Mouse (Mus musculus): ENCODE measurements around the gene Olfr726. TPM values are rescaled to one million over a fixed set of nuclear protein-coding genes. Genes with fewer than 3 reads are reported as not detected.

Gene Olfr726
- not detected in 2 replicates for polyA plus RNA-seq (2012; rRNA removed)

DNA sequence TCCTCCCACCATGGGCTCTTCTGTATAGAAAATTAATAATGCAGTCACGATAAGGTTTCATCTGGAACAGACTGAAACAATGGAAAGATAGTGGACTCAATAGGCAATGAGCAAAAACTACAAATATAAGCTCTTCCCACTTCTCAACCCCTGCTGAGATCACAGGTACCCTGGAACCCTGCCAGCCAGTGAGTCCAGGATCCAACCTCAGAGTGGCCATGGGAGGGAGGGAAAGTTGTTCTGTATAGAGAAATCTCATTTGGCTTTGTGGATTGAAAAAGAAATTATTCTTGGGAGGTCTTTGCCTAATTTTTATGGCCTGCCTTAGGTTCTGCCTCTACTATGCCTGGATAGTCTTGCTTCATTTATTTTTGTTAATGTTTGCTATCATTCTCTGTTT lies at the start of gene Olfr726:
Olfr726 (minus strand) TSS at position 101 of the 400 bp plus-strand sequence.
- TF ChIP-seq POLR2A (IDR thresholded peaks at IDR 0.05; ENCODE audit: low read depth, low read length) (no peak), CTCF (conservative IDR thresholded peaks at IDR 0.05; ENCODE audit: insufficient read depth, insufficient read length, low read depth, low read length) (no peak)
- DNase-seq, result no peak
- no peak within 1 kb of the TSS for H3K27ac ChIP-seq (ENCODE audit: insufficient read depth, low read depth, low read length)
- no peaks in the 10 kb centered on the region for H3K4me1 ChIP-seq (ENCODE audit: control insufficient read depth, insufficient read depth, low read length)
- no peaks in the 10 kb centered on the region for H3K27me3 ChIP-seq (replicated peaks; ENCODE audit: control insufficient read depth, insufficient read depth, low read length)
- no peaks in the 10 kb centered on the region for H3K36me3 ChIP-seq (ENCODE audit: control insufficient read depth, insufficient read depth, low read length)
- 87% methylated on average over 1 of the region's 1 CpGs for WGBS
- H3K4me3 ChIP-seq (ENCODE audit: insufficient read depth, low read depth, low read length), result no peak within 1 kb of the TSS

DNA sequence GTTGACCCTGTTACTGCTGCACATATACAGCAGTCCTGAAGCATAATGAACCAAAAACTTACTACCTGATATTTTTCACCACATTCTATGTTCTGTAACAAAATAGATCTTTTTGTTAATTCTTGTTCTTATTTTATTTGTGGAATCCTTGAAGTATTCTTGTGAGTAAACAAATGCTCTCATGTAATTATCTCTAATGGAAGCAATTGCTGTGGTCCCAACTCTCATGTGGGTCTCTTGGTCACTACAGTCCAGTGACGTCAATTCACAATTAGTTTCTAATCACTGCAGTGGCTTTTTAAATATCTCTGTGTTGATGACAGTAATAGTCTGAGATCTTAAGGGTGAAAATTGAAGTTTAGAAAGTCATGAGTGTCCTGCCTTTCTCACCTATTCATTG lies 32.1 kb upstream of the Olfr726 start, which contains the start of gene Olfr727:
Olfr727 (plus strand) TSS at position 301 of the 400 bp plus-strand sequence.
- 81% methylated on average over 1 of the region's 1 CpGs for WGBS
- DNase-seq, result no peak
- TF ChIP-seq CTCF (conservative IDR thresholded peaks at IDR 0.05; ENCODE audit: insufficient read depth, insufficient read length, low read depth, low read length), result no peak
- no peak within 1 kb of the TSS for H3K4me3 ChIP-seq (ENCODE audit: insufficient read depth, low read depth, low read length)
- H3K27me3 ChIP-seq (replicated peaks; ENCODE audit: control insufficient read depth, insufficient read depth, low read length), result no peaks in the 10 kb centered on the region
- no peaks in the 10 kb centered on the region for H3K36me3 ChIP-seq (ENCODE audit: control insufficient read depth, insufficient read depth, low read length)
- H3K4me1 ChIP-seq (ENCODE audit: control insufficient read depth, insufficient read depth, low read length), result no peaks in the 10 kb centered on the region
- H3K27ac ChIP-seq (ENCODE audit: insufficient read depth, low read depth, low read length), result no peak within 1 kb of the TSS

DNA sequence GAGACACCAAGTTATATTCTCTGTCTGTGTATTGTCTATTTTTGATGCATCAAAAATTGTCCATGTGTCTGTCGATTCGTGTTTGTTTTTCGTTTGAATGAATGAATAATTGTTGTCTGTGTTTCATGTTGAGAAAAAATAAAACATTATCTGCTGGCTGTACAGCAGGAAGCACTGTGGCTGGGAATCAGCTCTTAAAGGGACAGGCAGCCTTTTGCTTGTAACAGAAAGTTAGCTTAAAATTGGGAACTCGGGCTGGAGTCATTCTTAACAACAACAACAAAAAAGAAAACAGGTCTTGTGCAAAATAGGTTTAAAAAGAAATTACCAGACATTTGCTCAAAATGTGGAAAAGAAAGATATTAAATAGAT lies 28.0 kb downstream of the Olfr726 start:
- Histone ChIP-seq H3K36me3 (ENCODE audit: control insufficient read depth, insufficient read depth, low read length) (no peaks in the 10 kb centered on the region), H3K4me1 (ENCODE audit: control insufficient read depth, insufficient read depth, low read length) (no peaks in the 10 kb centered on the region), H3K27me3 (replicated peaks; ENCODE audit: control insufficient read depth, insufficient read depth, low read length) (no peaks in the 10 kb centered on the region), H3K27ac (ENCODE audit: insufficient read depth, low read depth, low read length) (no peak overlapping the region), H3K4me3 (ENCODE audit: insufficient read depth, low read depth, low read length) (peak overlapping the region; percentile 91; the same call in 1 of the 2 replicates)
- WGBS, result 0% methylated on average over 4 of the region's 4 CpGs
- DNase-seq, result no peak
- TF ChIP-seq CTCF (conservative IDR thresholded peaks at IDR 0.05; ENCODE audit: insufficient read depth, insufficient read length, low read depth, low read length) (no peak), POLR2A (IDR thresholded peaks at IDR 0.05; ENCODE audit: low read depth, low read length) (no peak)

DNA sequence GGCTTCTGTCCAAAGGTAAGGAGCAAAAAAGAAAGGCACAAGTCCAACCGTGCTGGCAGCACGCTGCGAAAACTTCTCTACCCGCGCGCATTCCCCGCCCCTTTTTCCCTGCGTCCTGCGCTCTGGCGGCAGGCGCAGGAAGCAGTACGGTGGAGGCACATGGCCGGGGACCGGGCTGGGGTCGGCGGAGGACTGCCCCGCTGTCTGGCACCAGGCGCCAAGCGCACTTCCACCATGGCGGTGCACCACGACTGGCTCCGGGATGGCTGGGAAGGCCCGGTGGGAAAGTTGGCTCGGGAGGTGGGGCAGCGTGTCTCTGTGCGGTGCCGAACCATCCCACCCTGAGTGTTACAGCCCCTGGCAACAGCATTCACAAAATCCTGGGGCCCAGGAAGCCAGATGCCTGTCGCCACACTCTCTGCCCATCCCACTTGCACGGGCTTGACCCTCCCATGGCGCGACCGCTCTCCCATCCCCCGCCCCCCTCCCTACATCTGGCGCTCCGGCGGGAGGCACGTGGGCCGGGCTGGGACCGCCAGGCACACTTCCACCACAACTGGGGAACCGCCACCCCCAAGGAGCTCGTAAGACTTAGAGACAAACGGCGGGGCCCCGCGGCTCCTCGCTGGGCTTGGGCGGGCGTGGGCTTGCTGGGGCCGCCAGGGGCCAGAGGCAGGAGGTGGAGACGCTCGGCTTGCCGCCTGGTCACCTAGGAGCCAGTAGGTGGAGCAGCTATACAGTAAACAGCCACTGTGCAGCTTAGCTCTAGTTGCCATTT lies 28.6 kb downstream of the Olfr726 start:
- H3K27me3 ChIP-seq (replicated peaks; ENCODE audit: control insufficient read depth, insufficient read depth, low read length), result no peaks in the 10 kb centered on the region
- TF ChIP-seq POLR2A (IDR thresholded peaks at IDR 0.05; ENCODE audit: low read depth, low read length) (no peak), CTCF (conservative IDR thresholded peaks at IDR 0.05; ENCODE audit: insufficient read depth, insufficient read length, low read depth, low read length) (peak; percentile 55)
- peak; percentile 81 for DNase-seq
- H3K36me3 ChIP-seq (ENCODE audit: control insufficient read depth, insufficient read depth, low read length), result no peaks in the 10 kb centered on the region
- 4% methylated on average over 52 of the region's 52 CpGs for WGBS
- H3K4me1 ChIP-seq (ENCODE audit: control insufficient read depth, insufficient read depth, low read length), result no peaks in the 10 kb centered on the region
- no peak overlapping the region for H3K27ac ChIP-seq (ENCODE audit: insufficient read depth, low read depth, low read length)
- H3K4me3 ChIP-seq (ENCODE audit: insufficient read depth, low read depth, low read length), result peak overlapping the region; percentile 91

DNA sequence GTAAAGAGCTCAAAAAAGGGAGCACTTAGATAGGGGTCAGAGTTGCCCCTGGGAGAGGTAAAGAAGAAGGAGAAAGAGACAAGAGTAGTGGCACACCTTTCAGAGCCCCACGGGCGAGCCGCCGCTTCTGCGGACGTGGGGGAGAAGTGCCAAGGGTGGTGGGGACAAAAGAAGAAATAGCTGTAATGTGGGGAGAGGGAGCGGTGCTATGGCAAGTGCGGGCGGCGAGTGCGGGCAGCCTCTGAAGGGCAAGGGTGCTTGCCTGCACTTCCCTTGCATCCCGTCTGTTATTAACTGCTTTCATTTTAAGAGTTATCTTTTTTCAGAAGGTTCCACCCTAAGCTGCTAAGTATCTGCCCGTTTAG lies 29.2 kb downstream of the Olfr726 start:
- DNase-seq, result no peak
- no peak overlapping the region for H3K27ac ChIP-seq (ENCODE audit: insufficient read depth, low read depth, low read length)
- no peaks in the 10 kb centered on the region for H3K36me3 ChIP-seq (ENCODE audit: control insufficient read depth, insufficient read depth, low read length)
- TF ChIP-seq POLR2A (IDR thresholded peaks at IDR 0.05; ENCODE audit: low read depth, low read length) (no peak), CTCF (conservative IDR thresholded peaks at IDR 0.05; ENCODE audit: insufficient read depth, insufficient read length, low read depth, low read length) (no peak)
- H3K4me1 ChIP-seq (ENCODE audit: control insufficient read depth, insufficient read depth, low read length), result no peaks in the 10 kb centered on the region
- peak overlapping the region; percentile 91 for H3K4me3 ChIP-seq (ENCODE audit: insufficient read depth, low read depth, low read length)
- WGBS, result under 1% methylated on average over 13 of the region's 13 CpGs
- no peaks in the 10 kb centered on the region for H3K27me3 ChIP-seq (replicated peaks; ENCODE audit: control insufficient read depth, insufficient read depth, low read length)

DNA sequence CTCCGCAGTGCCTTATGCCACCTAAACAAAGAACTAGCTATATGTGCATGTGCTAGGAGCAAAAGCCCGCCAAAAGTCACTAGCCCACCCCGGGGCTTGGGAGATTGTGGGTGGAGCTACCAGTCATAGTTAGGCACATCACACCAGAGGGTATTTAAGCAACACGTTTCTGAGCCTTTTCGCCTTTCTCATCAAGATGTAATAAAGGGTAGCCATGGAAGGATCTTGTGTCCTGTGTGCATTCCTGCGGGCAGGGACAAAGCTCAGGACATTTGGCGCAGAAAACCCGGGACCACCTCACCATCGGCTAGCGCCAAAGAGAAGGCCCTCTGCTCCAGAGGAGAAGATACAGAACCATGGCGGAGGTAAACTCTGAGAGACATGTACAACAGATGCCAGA lies 29.6 kb downstream of the Olfr726 start:
- Histone ChIP-seq H3K4me3 (ENCODE audit: insufficient read depth, low read depth, low read length) (no peak overlapping the region), H3K4me1 (ENCODE audit: control insufficient read depth, insufficient read depth, low read length) (no peaks in the 10 kb centered on the region), H3K36me3 (ENCODE audit: control insufficient read depth, insufficient read depth, low read length) (no peaks in the 10 kb centered on the region), H3K27ac (ENCODE audit: insufficient read depth, low read depth, low read length) (no peak overlapping the region), H3K27me3 (replicated peaks; ENCODE audit: control insufficient read depth, insufficient read depth, low read length) (no peaks in the 10 kb centered on the region)
- 15% methylated on average over 11 of the region's 11 CpGs for WGBS
- TF ChIP-seq CTCF (conservative IDR thresholded peaks at IDR 0.05; ENCODE audit: insufficient read depth, insufficient read length, low read depth, low read length) (no peak), POLR2A (IDR thresholded peaks at IDR 0.05; ENCODE audit: low read depth, low read length) (no peak)
- no peak for DNase-seq

DNA sequence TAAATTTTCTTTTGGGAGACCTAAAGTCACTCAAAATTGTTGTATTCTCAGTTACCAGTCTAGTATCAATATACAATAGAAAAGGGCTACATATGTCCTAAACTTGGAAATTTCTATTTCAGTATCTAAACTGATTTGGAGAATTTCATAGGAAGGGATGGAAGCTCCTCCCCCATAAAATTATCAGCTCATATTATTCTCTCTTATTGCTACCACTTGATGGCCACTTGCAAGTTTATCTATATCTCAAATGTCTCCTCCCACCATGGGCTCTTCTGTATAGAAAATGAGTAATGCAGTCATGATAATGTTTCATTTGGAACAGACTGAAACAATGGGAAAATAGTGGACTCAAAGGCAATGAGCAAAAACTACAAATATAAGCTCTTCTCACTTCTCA lies 50.5 kb downstream of the Olfr726 start, which contains the start of gene Olfr725:
Olfr725 (minus strand) TSS at position 101 of the 400 bp plus-strand sequence.
- Histone ChIP-seq H3K27ac (ENCODE audit: insufficient read depth, low read depth, low read length) (no peak within 1 kb of the TSS), H3K4me1 (ENCODE audit: control insufficient read depth, insufficient read depth, low read length) (no peaks in the 10 kb centered on the region), H3K36me3 (ENCODE audit: control insufficient read depth, insufficient read depth, low read length) (no peaks in the 10 kb centered on the region), H3K4me3 (ENCODE audit: insufficient read depth, low read depth, low read length) (no peak within 1 kb of the TSS), H3K27me3 (replicated peaks; ENCODE audit: control insufficient read depth, insufficient read depth, low read length) (no peaks in the 10 kb centered on the region)
- no peak for TF ChIP-seq POLR2A (IDR thresholded peaks at IDR 0.05; ENCODE audit: low read depth, low read length)
- TF ChIP-seq CTCF (conservative IDR thresholded peaks at IDR 0.05; ENCODE audit: insufficient read depth, insufficient read length, low read depth, low read length), result no peak
- DNase-seq, result no peak

Other genes with a start within 250 kb of the Olfr726 start
- not detected in 2 replicates for gene Olfr722, start 189.0 kb downstream of the Olfr726 start, polyA plus RNA-seq (2012; rRNA removed)
- gene Olfr723, start 159.2 kb downstream of the Olfr726 start, polyA plus RNA-seq (2012; rRNA removed), result not detected in 2 replicates
- not detected in 2 replicates for gene Olfr724, start 127.7 kb downstream of the Olfr726 start, polyA plus RNA-seq (2012; rRNA removed)
- not detected in 2 replicates for gene Olfr725, start 50.6 kb downstream of the Olfr726 start, polyA plus RNA-seq (2012; rRNA removed)
- not detected in 2 replicates for gene Olfr727, start 32.2 kb upstream of the Olfr726 start, polyA plus RNA-seq (2012; rRNA removed)
- not detected in 2 replicates for gene Olfr728, start 51.7 kb upstream of the Olfr726 start, polyA plus RNA-seq (2012; rRNA removed)
- not detected in 2 replicates for gene Olfr729, start 62.0 kb upstream of the Olfr726 start, polyA plus RNA-seq (2012; rRNA removed)
- not detected in 2 replicates for gene Olfr730, start 97.2 kb upstream of the Olfr726 start, polyA plus RNA-seq (2012; rRNA removed)
- not detected in 2 replicates for gene Olfr731, start 150.9 kb upstream of the Olfr726 start, polyA plus RNA-seq (2012; rRNA removed)
- not detected in 2 replicates for gene Olfr732, start 193.3 kb upstream of the Olfr726 start, polyA plus RNA-seq (2012; rRNA removed)
- not detected in 2 replicates for gene Olfr733, start 210.6 kb upstream of the Olfr726 start, polyA plus RNA-seq (2012; rRNA removed)
- not detected in 2 replicates for gene Olfr734, start 235.8 kb upstream of the Olfr726 start, polyA plus RNA-seq (2012; rRNA removed)